Mouse (Mus musculus) mesoderm, embryonic 11.5 days (tissue): Measurements from ENCODE around the gene Smim11.

Source experiments
- DNase-seq: peaks from one replicate; pipeline ENCODE4 v3.0.0-alpha.2; 2012; ENCODE audit warnings: low read depth, low spot score

The Smim11 gene

DNA sequence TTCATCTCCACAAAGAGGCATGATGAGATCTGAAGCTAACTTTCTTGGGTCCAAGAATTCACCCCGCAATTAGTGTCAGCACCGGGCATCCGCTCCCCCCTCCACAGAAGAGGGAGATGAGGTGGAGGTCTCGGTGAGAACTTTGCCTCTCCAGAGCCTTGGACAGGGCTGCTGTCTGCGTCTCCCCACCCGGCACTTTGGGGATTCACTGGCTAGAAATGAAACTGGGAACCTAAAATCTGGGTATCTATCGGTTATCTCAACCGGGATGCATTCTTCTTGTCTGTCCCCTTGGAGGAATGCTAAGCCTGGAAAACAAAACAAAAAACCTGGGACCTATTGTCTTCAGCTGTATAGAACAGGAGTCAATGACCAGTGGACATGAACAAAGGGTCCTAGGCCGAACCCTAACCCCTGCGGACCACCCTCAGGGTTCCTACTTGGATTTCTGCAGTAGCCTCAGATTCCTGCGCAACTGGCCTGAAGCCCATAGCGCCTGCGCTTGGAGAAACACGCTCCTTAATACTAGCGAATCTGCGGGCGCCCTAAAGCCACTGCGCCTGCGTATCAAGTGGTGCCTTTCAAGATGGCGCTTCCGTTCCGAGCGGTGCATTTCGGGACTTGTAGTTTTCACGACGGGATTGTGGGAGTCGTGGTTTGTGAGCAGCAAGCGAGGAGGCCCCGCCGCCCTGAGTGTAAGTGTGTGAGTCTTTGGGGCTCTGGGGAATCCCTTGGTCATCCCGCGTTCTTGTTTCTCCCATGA, at the start of gene Smim11:
Gene Smim11, plus strand, starts transcription at position 638 of the 763 bp plus-strand sequence.
- peak; percentile 97 for DNase-seq

DNA sequence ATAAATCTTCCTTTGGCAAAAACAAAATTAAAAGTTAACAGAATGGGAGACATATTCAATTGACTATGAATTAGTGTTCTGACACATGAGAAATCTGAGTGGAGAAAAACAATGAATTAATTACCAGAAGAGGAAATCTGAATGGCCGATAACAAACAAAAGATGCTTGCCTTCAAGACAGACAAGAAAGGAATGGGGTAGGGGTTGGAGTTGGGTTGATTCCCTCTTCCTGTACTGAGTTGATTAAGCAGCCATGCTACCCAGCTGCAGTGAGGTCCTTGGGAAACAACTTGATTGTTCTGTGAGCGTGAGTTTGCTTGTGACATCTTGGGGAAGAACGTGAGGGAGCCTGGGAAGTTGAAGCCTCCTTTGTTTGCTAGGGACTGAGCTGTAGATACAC, 46.8 kb upstream of the Smim11 start:
- DNase-seq = no peak

DNA sequence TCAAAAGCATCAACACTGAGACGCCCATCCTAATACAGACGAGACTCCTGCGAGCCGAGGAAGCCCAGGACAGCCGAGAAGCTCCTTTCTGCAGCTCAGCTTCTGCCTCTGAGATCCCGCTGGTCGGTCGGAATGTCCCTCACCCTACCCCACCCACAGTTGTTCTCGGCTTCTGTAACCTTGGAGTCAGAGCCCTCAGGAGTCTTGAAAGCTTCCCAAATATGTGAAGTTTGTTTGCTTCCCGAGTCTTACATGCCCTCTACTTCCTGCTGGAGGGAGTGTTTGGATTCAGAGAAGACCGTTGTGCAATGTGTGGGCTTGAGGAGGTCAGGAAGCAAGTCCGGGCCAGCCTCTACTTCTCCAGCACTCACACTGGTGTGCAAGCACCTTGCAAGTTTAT, 33.2 kb upstream of the Smim11 start:
- no peak for DNase-seq

DNA sequence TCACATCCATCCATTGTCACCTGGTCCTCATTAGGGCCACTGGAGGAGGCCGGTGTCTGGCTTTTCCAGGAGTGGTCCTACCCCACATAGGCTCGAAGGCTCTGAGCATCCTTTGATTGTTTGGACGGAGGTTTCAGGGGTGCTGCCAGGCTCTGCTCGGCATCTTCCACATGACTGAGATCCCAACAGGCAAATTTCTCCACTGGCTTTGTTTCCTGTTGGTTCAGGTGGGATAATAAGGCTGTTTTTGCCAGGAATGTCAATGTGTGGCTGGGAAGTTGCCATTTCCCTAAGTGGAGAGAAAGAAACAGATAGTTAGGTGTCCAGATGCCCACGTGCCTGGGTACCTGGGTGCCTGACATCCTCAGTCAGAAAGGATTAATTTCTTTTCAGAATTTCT, 26.6 kb upstream of the Smim11 start:
- no peak for DNase-seq

DNA sequence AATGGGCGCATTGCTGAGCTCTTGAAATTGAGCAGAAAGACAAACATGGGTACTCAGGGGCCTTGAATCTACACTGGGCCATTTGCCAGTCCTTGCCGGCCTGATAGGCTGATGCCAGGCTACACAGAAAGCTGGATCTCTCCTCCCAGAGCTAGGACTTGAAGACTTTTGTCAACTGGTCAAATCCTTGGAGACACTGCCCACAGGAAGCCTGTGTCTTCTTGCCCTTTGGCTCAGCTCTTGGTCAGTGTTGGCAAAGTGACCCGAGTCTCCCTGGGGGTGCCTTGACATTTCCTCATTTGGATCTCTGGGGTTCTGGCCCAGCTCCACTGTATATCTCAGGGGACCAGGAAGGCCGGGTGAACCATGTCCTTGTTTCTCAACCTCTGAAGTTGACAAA, 25.6 kb upstream of the Smim11 start:
- DNase-seq = no peak

DNA sequence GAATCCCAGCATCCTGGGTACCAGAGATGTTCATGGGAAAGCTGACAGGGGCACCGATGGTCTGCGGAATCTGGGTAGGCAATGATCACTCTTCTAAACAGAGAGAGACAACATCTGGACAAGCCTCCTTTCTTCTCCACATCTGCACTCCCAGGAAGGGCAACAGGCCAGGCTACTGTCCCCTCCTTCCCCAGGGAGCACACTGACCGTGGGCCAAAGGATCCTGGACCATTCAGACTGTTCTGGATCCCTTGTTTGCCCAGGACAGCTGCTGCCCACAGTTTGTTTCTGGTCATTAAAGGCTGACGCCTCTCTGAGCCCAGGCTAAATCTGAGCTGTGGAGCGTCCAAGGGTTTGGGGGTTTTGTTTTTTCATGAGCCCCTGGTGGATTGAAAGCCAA, 18.4 kb upstream of the Smim11 start:
- DNase-seq = no peak

DNA sequence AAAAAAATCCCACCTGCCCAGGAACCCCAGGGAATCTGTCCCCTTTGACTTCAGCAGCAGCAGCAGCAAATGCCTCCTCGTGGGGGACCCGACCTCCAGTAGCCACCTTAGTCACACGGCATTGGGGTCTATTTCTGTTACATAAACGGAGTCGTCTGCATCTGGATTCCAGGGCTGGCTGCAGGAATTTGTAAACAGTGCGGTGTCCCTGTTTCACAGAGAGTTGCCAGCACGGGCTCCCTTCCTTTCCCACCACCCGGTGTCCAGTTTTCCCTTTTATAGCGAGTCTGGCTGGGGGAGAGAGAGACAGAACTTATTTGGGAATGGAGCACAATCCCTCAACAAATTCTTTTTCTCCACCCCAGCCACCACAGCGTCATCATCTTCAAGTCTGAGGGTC, 16.0 kb upstream of the Smim11 start:
- no peak for DNase-seq

DNA sequence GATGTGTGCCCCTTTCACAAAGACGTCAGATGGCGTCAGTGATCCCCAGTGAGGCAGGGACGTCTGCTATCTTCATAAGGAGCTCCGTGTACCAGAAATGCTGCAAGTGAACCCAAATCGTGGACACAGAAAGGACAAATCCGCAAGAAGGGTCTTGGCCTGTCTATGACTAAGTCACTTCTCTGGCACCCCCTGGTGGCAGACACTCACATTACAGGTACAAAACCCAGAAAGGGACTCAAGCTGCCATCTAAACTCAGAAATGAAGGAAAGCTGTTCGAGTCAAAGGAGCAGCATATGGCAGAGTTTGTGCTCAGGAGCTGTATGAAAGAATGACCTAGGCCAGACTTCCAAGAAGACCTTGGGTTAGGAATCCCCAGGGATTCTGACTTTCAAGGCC, 14.5 kb upstream of the Smim11 start:
- peak; percentile 88 for DNase-seq

DNA sequence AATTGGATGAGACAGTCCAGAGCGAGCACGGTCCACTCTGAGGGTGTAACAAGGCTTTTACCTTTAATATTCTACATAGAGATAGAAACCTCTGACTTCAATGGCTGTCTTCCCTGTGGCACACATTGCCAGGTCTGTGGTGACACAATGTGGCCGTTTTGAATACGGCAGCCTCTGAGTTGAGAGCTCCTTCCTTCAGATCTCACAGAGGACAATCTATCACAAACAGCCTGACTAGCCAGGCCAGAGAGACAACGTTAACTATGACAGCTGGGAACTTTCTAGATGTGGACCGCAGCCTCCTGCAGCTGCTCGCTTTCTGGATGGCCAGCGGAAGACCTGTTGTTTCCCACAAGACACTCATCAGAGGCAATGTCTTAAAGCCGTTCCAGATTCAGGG, 12.3 kb upstream of the Smim11 start:
- no peak for DNase-seq

DNA sequence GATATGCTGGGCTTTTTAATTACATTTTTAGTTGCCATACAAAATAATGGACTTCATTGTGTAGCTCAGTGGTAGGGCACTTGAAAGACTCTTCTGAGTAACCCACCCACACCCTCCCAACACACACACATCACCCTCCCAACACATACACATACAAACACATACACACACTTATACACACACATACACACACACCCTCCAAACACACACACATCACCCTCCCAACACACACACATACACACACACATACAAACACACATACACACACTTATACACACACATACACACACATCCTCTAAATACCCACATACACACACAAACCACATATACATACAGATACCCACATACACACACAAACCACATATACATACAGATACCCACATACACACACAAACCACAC, 11.0 kb upstream of the Smim11 start:
- no peak for DNase-seq

DNA sequence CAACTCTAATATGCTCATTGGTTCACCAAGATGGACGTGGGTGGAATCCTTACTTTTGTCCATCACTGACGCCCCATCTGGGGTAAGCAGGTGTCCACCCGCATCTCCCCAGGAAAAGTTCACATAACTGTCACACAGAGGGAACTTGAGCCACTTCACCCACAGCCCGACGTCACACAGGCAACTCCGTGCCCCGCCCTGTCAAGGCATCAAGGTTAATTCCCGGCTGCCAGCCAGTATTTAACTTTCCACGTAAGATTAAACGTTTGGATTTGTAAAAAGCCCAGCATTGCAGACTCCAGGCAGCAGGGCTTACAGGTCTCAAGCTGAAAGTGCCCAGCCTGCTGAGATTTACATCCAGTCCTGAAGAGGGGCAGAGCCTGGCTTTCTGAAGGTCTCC, 9.0 kb upstream of the Smim11 start, which contains the start of gene Kcne2:
Gene Kcne2, plus strand, starts transcription at position 289 of the 400 bp plus-strand sequence.
- no peak for DNase-seq

DNA sequence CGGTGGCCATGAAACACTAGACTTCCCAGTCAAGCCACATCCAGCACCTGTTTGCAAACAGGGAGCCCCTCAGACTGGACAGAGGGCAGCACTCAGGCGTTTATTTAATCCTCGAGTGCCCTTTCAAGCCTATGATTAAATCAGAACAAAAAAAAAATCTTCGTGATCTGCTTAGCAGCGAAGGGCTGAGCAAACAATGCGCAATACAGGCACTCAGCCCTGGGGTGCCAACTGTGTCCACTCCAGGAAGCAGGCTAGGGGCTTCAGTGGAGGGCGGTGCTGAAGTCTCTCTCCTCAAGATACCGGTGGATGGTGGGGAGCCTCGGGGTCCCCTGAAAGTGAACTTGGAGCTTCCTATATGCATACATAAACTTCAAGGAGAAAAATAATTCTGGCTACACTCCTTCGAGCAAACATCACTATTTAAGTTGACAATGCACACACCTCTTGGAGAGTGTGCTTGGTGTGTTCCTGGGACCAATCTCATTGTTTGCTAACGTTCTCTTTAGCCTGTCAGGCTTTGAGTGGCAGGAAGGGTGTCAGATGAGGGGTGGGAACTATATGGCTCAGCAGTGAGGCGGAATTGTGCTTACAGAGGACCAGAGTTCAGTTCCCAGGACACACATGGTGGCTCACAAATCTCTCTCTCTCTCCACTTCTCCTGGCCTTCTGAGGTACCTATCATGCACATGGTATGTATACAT, 6.7 kb upstream of the Smim11 start:
- DNase-seq = no peak

DNA sequence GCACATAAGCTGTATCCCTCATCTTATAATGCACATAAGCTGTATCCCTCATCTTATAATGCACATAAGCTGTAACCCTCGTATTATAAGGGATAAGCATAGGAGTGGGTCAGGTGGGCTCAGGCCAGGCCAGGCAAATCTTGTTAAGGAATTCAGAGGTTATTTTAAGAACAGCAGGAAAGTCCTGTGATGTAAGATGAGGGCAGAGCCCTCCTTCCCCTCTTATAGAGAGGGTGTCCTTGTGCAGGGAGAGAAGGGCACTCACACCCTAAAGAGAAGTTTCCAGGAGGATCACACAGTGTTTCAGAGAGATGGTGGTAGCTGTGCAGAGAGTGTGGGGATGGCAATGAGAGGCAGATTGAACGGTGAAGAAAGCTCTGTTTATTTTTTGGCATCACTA, 5.8 kb upstream of the Smim11 start:
- no peak for DNase-seq

DNA sequence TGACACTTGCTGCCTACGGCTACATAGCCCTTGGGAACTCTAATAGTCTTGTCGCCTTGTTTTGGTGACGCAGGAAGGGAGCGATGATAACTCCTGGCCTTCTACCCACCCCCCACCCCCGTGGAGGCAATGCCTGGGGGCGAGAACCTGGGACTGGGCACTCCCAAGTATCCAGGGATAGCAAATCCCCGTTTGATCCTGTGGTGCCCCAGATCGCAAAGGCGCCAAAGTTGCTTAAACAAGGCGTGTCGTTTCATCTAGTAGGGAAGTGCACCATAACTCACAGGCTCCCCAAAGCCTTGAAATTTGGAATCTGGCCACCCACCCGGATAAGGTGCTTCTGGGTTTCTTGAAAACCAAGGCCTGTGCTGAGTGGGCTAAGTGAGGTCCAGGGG, 323 bp downstream of the Smim11 start:
- no peak for DNase-seq

DNA sequence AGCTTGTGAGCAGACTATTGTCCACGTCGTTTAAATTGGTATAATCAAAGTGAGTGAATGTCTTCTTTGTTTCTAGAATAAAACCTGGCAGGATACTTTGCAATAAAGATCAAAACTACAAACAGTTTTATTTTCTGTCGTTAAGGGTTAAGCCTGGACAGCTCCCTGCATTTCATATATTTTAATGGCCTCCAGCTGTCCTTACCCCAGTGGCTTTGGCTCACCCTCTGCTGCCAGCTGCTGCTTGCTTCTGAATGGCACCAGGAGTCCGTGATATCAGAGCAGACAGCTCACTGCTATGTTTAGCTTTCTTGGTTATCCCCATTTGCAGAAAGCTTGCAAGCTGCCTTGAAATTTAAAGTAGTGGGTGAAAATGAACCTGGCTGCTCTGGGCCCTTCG, 903 bp downstream of the Smim11 start:
- peak; percentile 15 for DNase-seq

DNA sequence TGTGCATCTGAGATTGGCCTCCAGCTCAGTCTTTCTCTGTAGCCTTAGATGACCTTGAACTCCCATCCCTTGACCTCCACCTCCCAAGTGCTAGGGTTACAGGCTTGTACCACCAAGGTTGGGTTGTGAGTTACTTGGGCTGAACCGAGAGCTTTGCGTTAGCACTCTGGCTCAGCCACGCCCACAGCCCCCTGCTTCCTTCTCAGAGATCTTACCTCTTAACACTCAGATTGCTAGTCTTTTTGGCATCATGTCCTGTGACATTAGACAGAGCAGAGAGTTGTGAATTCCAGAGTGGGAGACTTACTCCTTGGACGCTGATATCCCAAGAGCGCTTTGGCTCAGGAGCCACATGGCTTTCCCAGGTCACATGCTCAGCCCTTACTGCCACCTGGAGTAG, 1.4 kb downstream of the Smim11 start:
- no peak for DNase-seq

DNA sequence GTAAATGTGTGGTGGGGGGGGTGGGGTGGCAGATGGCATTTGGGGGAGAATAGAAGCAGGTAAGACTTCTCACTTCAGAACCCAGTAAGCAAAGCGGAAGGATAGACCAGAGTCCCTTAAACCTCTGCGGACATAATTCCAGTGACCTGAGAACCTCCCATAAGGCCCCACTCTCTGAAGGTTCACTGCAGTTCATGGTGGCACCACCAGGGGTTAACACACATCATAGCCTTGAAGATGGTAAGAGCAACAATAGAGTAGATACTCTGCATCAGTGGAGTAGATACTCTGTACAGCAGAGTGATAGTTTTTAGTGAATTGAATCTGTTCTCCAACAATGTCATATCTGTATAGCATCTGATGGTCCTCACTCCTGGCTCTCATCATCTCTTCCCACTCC, 4.4 kb downstream of the Smim11 start:
- DNase-seq = no peak

DNA sequence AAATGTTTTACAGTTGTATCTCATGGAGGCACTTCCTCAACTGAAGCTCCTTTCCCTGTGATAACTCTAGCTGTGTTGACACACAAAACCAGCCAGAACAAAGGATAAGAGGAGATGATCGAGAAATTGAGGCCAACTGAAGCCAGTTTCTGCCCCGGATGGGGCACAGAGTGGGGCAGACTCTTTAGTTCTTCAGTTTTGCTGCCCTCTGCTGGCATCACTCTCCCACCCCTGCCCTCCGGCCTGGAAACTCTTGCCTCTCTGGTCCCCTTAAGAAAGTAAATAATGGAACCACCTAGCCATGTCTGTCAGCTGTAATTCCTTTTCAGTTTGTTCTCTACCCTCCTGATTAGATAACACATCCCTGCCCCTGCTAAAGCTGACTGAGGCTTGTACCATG, 6.9 kb downstream of the Smim11 start:
- DNase-seq = no peak

DNA sequence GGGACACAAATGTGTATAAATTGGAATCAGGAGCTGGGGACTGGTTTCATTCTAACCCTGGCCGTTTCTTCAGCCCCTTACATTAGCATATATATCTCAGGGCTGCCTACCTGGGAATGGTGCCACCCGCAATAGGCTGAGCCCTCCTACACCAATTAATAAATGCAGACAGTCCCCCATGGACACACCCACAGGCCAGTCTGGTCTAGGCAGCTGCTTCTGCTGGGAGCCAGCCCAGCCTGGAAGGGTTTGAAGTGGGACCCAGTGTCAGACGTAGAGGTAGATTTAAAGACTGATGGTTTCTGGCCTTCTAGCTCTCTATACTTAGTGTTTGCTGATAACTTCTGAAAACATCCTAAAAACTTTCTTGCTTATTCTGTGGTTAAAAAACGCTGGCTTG, 8.0 kb downstream of the Smim11 start:
- DNase-seq = no peak

DNA sequence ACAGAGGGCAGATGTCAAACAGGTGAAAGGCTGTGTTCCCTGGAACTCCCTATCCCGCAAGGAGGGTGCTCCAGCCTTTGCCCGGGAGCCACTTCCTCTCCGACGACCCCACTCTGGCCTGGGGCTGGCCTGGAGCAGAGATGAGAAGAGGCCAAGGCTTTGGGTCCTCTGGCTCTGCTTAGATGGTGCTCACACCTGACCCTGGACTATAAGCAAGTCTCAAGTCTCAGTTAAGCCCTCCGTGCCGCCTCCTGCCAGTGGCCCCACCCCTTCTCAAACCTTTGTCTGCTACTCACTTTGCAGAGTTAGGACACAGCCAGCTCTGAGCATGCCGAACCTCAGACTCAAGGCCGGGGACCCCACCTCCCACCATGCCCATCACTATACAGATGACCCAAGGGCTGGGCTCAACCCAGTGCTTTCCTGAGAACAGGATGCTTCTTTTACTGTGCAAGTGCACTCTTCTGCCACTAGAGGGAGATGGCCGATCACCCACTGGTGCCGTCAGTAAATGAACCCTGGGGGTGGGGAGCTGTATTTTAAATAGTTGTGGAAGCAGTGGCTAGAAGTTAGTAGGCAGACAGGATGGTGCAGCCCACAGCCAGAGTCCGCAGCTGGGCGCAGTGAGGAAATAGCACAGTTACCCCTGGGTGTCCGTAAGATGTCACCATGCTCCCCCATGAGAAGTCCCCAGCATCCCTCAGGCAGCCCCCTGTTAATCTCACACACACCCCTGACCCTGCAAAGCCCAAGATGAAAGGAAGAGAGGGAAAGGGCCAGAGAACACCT, 13.1 kb downstream of the Smim11 start:
- peak; percentile 73 for DNase-seq

DNA sequence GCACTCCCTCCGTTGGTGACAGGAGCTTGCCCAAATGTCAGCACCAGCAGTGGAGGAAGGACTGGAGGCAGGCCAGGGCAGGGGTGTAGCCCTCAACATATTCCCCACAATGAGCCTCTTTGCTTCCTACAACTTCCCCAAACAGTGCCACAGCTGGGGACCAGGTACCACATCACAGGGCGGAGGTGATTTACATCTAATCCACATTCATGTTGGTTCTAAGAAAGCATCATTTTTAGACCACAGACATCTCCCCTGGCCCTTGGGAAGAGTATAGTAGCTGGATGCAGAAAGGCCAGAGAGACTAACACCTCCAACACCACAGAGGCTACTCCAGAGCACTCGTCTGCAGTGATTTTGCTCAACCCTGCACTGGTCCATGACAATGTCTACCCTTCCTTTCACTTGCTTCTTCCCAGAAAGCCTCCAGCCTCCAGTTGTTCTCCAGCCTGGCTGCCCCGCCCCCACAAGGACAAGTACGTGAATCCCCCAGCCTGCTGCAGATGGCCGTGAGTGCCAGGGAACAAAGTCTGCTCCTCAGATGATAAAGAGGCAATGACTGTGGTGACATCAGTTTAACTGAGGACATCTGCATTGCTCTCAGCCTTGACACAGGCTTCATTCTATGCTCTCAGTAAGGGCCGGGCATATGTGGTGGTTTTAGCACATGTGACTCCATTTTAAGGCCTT, 15.1 kb downstream of the Smim11 start:
- DNase-seq = no peak
